Mouse (Mus musculus): ENCODE measurements around the gene Vwa2. TPM values are rescaled to one million over a fixed set of nuclear protein-coding genes. Genes with fewer than 3 reads are reported as not detected.

Vwa2 gene
- polyA plus RNA-seq, 1 experiment from 2014 or later = 8.9 TPM

DNA sequence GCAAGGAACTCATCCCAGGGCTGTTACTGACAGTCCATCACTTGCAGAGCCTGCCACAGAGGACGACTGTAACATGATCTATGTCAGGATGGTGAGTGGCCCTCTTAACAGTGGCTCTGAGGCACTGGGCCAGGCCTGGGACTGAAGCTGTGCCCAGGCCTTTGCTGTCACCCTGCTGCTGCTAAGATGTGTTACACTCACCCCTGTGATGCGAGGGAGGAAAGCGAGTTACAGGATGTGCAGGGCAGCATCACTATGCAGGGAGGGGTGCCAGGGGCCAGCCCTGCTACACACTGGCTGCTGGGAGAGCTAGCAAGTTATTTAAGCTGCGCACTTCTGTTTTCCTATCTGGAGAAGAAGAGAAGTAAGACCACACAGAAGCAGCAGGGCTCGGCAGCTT is 17.6 kb upstream of the Vwa2 start:
- ATAC-seq (ENCODE audit: low read depth) = peak; percentile 91

DNA sequence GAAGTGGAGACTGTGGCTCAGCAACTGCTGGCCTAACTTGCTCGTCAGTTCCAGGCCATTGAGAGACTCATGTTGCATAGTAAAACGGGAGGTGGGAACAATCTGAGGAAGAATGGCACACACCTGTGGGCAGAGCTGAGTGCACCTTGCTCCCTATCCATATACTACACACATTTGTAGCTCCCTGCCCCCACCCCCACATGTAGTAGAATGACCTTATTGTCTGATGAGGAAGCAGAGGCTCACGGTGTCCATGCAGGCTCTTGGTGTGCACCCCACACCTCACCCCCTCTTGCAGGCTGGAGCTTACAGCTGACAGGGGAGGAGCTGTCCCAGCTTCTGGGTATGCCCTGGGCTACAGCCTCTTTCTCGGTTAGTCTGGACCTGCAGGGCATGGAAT is 6.3 kb upstream of the Vwa2 start:
- no peaks in the 10 kb centered on the region for H3K4me1 ChIP-seq (replicated peaks; ENCODE audit: control insufficient read depth, insufficient read depth, low read length)
- no peaks in the 10 kb centered on the region for H3K9me3 ChIP-seq (ENCODE audit: control insufficient read depth, low read length)
- H3K9ac ChIP-seq (ENCODE audit: low read length) = no peak overlapping the region
- ATAC-seq (ENCODE audit: low read depth) = no peak
- WGBS = 59% methylated on average over 4 of the region's 4 CpGs
- H3K27me3 ChIP-seq (ENCODE audit: control insufficient read depth, insufficient read depth, low read depth, low read length) = peaks cover 8% of the 10 kb centered on the region; the same call in 1 of the 2 replicates
- H3K4me3 ChIP-seq (ENCODE audit: low read length) = no peak overlapping the region
- H3K4me2 ChIP-seq (ENCODE audit: low read depth, low read length) = no peak overlapping the region
- no peak overlapping the region for H3K27ac ChIP-seq (ENCODE audit: low read length)
- H3K36me3 ChIP-seq (ENCODE audit: control insufficient read depth, insufficient read depth, low read length) = no peaks in the 10 kb centered on the region

More for the DNA sequence above, 17.6 kb upstream of the Vwa2 start:
- no peak overlapping the region for H3K4me3 ChIP-seq (ENCODE audit: low read length)
- H3K27me3 ChIP-seq (ENCODE audit: control insufficient read depth, insufficient read depth, low read depth, low read length) = no peaks in the 10 kb centered on the region
- no peak overlapping the region for H3K4me2 ChIP-seq (ENCODE audit: low read depth, low read length)
- no peaks in the 10 kb centered on the region for H3K9me3 ChIP-seq (ENCODE audit: control insufficient read depth, low read length)
- no peaks in the 10 kb centered on the region for H3K36me3 ChIP-seq (ENCODE audit: control insufficient read depth, insufficient read depth, low read length)
- no peak overlapping the region for H3K9ac ChIP-seq (ENCODE audit: low read length)
- WGBS = 19% methylated on average over 5 of the region's 5 CpGs
- no peak overlapping the region for H3K27ac ChIP-seq (ENCODE audit: low read length)
- peaks cover 7% of the 10 kb centered on the region; the same call in 1 of the 2 replicates for H3K4me1 ChIP-seq (replicated peaks; ENCODE audit: control insufficient read depth, insufficient read depth, low read length)

DNA sequence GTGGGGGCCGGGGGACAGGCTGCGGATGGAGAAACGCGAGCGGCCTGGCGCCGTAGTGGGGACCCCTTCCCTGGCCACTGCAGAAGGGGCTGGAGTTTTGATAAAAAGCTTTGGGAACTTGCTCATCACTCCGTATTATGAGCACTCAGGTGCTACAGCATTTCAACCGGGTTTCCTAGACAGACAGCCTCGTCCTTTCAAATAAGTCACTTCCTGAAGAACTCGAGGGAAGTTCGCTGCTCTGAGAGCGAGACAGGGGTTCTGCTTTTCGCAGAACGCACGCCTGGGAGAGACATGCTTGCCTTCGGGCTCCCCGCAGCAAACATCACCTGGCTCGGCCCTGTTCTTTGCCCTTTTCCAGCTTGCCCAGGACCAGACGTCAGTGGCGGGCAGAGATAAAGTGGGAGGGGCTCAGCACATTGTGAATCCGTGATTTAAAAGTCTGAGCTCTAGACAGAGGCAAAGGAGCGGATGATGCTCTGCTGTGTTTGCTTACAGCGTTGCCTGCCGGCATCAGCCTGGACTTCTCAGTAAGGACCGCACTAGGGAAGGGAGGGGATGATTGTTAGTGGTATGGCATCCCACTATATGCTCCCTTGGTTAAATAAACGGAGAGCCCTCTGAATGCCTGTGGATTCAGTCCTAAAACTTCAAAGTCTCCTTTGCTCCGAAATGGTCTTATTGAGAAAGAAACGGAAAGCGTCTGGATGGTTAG is 709 bp downstream of the Vwa2 start:
- no peak overlapping the region for H3K27ac ChIP-seq (ENCODE audit: low read length)

DNA sequence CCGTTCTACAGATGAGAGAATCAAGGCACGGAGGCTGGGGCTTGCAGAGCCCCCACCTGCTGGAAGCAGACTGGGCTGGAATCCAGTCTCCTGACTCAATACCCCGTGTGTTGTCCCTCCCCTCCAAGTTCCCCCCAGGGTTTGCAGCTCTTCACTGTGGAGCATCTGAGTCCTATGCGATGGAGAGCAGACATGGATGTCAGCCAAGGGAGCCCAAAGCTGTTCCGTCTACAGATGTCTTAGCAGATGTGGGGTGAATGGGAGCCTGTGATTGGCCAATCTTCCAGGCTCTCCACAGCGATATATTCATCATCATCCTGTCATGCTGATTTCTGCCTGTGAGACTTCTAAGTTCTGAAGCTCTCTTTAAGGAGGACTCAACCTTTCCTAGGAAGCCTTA is 3.3 kb downstream of the Vwa2 start:
- no peak overlapping the region for H3K9ac ChIP-seq (ENCODE audit: low read length)
- H3K4me2 ChIP-seq (ENCODE audit: low read depth, low read length) = no peak overlapping the region
- 41% methylated on average over 6 of the region's 6 CpGs for WGBS
- no peaks in the 10 kb centered on the region for H3K9me3 ChIP-seq (ENCODE audit: control insufficient read depth, low read length)
- H3K27me3 ChIP-seq (ENCODE audit: control insufficient read depth, insufficient read depth, low read depth, low read length) = peaks cover 41% of the 10 kb centered on the region
- peaks cover 17% of the 10 kb centered on the region for H3K4me1 ChIP-seq (replicated peaks; ENCODE audit: control insufficient read depth, insufficient read depth, low read length)
- H3K4me3 ChIP-seq (ENCODE audit: low read length) = no peak overlapping the region
- H3K36me3 ChIP-seq (ENCODE audit: control insufficient read depth, insufficient read depth, low read length) = no peaks in the 10 kb centered on the region
- no peak overlapping the region for H3K27ac ChIP-seq (ENCODE audit: low read length)
- peak; percentile 53; the same call in 1 of the 2 replicates for ATAC-seq (ENCODE audit: low read depth)

More for the DNA sequence above, 709 bp downstream of the Vwa2 start:
- H3K9me3 ChIP-seq (ENCODE audit: control insufficient read depth, low read length) = no peaks in the 10 kb centered on the region
- ATAC-seq (ENCODE audit: low read depth) = no peak
- H3K27me3 ChIP-seq (ENCODE audit: control insufficient read depth, insufficient read depth, low read depth, low read length) = peaks cover 46% of the 10 kb centered on the region
- H3K4me1 ChIP-seq (replicated peaks; ENCODE audit: control insufficient read depth, insufficient read depth, low read length) = peaks cover 17% of the 10 kb centered on the region
- H3K4me2 ChIP-seq (ENCODE audit: low read depth, low read length) = peak overlapping the region; percentile 92
- no peaks in the 10 kb centered on the region for H3K36me3 ChIP-seq (ENCODE audit: control insufficient read depth, insufficient read depth, low read length)
- H3K4me3 ChIP-seq (ENCODE audit: low read length) = peak overlapping the region; percentile 55
- peak overlapping the region; percentile 66 for H3K9ac ChIP-seq (ENCODE audit: low read length)
- 7% methylated on average over 30 of the region's 30 CpGs for WGBS

DNA sequence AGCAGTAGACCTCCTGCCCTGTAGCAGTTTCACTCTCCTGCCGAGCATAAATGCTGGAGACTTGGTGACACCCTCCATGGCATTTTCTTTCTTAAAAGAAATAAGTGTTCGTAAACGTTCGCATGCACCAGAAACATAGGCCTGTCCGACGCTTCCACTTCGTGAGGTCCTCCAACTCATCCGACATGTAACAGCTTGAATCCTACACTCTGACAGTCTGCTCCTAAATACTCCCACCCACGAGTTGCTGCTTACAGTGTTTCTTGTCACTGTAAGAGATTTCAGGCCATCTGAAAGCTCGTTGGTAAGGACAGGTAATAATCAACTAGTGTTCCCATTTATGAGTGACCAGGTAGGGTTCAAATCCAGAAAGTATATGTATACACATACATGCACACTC is 13.8 kb downstream of the Vwa2 start:
- H3K36me3 ChIP-seq (ENCODE audit: control insufficient read depth, insufficient read depth, low read length) = no peaks in the 10 kb centered on the region
- no peak overlapping the region for H3K9ac ChIP-seq (ENCODE audit: low read length)
- no peak overlapping the region for H3K4me2 ChIP-seq (ENCODE audit: low read depth, low read length)
- H3K9me3 ChIP-seq (ENCODE audit: control insufficient read depth, low read length) = no peaks in the 10 kb centered on the region
- no peak overlapping the region for H3K27ac ChIP-seq (ENCODE audit: low read length)
- peaks cover 10% of the 10 kb centered on the region for H3K4me1 ChIP-seq (replicated peaks; ENCODE audit: control insufficient read depth, insufficient read depth, low read length)
- WGBS = 68% methylated on average over 10 of the region's 10 CpGs
- no peak overlapping the region for H3K4me3 ChIP-seq (ENCODE audit: low read length)
- no peaks in the 10 kb centered on the region for H3K27me3 ChIP-seq (ENCODE audit: control insufficient read depth, insufficient read depth, low read depth, low read length)
- no peak for ATAC-seq (ENCODE audit: low read depth)

DNA sequence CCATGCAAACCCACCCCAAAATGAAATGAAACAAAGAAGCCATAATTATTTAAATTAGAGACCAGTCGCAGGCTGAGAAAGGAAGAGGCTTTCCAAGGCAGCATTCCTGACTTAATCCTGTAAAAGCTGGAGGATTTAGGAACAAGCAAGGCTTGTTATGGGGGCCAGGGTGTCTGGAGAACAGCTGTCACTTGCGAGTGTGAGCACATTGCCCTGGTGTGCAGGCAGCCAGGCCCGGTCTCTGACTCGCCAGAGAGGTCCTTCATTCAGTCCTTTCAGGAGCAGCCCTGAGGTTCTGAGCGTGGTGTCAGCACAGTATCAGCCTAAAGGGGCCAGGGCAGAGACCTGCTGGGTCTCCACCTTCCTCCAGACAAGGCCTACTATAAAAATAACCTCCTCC is 14.6 kb downstream of the Vwa2 start:
- WGBS = 69% methylated on average over 5 of the region's 5 CpGs
- Histone ChIP-seq H3K36me3 (ENCODE audit: control insufficient read depth, insufficient read depth, low read length) (no peaks in the 10 kb centered on the region), H3K27me3 (ENCODE audit: control insufficient read depth, insufficient read depth, low read depth, low read length) (no peaks in the 10 kb centered on the region), H3K9me3 (ENCODE audit: control insufficient read depth, low read length) (no peaks in the 10 kb centered on the region), H3K4me3 (ENCODE audit: low read length) (no peak overlapping the region), H3K4me2 (ENCODE audit: low read depth, low read length) (no peak overlapping the region), H3K4me1 (replicated peaks; ENCODE audit: control insufficient read depth, insufficient read depth, low read length) (peaks cover 10% of the 10 kb centered on the region), H3K27ac (ENCODE audit: low read length) (no peak overlapping the region), H3K9ac (ENCODE audit: low read length) (no peak overlapping the region)
- ATAC-seq (ENCODE audit: low read depth) = no peak

DNA sequence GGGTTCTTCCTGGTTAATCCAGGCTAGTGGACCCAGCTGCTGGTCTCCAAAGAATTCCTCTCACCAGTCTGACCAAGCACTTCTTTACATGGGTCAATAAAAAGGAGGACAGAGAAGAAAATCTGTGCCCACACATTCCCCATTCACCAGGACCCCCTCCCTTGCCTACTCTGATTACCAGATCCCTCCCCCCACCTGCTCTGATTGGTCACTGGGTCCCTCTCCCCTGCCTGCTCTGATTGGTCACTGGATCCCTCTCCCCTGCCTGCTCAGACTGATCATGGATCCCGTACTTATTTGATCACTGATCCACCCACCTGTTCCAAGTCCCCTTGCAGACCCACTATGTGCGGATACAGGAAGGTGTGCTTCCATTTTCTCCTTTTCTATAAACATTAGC is 17.4 kb downstream of the Vwa2 start:
- H3K4me2 ChIP-seq (ENCODE audit: low read depth, low read length) = no peak overlapping the region
- 0 out of 2 replicates have a peak overlapping the region, but pooled peaks have one; percentile 43 for H3K27ac ChIP-seq (ENCODE audit: low read length)
- peaks cover 12% of the 10 kb centered on the region for H3K4me1 ChIP-seq (replicated peaks; ENCODE audit: control insufficient read depth, insufficient read depth, low read length)
- H3K27me3 ChIP-seq (ENCODE audit: control insufficient read depth, insufficient read depth, low read depth, low read length) = no peaks in the 10 kb centered on the region
- 51% methylated on average over 2 of the region's 2 CpGs for WGBS
- no peaks in the 10 kb centered on the region for H3K9me3 ChIP-seq (ENCODE audit: control insufficient read depth, low read length)
- H3K36me3 ChIP-seq (ENCODE audit: control insufficient read depth, insufficient read depth, low read length) = no peaks in the 10 kb centered on the region
- no peak overlapping the region for H3K9ac ChIP-seq (ENCODE audit: low read length)
- peak; percentile 54 for ATAC-seq (ENCODE audit: low read depth)
- H3K4me3 ChIP-seq (ENCODE audit: low read length) = no peak overlapping the region

DNA sequence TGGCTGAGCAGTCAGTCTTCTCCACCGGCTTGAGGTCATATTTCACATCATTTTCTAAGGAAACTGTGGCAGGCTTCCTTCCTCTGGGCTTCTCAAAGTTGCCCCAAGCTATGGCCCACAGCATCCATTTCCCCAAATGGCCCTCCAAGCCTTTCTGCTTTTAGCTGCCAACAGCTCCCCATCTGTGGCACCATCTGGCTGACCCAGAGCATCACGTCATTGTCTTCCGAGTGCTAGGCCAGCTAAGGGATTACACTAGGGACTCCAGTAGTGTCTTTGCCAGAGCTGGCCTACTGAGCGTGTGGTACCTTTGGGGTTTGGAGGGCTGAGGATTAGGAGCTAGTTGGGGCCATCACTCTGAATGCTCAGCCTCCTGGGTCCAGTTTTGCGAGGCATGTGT is 18.5 kb downstream of the Vwa2 start:
- Histone ChIP-seq H3K4me3 (ENCODE audit: low read length) (no peak overlapping the region), H3K27ac (ENCODE audit: low read length) (no peak overlapping the region), H3K4me2 (ENCODE audit: low read depth, low read length) (no peak overlapping the region), H3K9me3 (ENCODE audit: control insufficient read depth, low read length) (no peaks in the 10 kb centered on the region), H3K36me3 (ENCODE audit: control insufficient read depth, insufficient read depth, low read length) (no peaks in the 10 kb centered on the region), H3K4me1 (replicated peaks; ENCODE audit: control insufficient read depth, insufficient read depth, low read length) (peaks cover 13% of the 10 kb centered on the region), H3K9ac (ENCODE audit: low read length) (no peak overlapping the region), H3K27me3 (ENCODE audit: control insufficient read depth, insufficient read depth, low read depth, low read length) (no peaks in the 10 kb centered on the region)
- 83% methylated on average over 5 of the region's 5 CpGs for WGBS
- ATAC-seq (ENCODE audit: low read depth) = no peak

DNA sequence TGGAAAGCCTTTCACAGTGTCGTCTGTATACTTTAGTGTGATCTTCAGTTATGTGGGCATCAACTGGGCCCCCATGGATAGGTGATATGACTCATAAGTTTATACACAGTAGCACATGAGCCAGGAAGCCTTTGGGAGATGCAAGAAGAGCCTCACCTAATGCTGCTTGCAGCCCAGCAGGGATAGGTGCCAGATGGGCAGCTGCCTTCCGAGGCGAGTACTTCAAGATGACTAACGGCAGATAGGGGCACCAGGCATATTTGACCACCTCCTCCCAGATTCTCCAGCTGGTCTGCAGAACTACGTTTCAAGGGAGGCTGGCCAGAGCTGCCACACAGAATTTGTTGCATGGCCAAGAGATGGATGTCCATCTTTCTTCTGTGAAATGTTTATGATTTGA is 19.3 kb downstream of the Vwa2 start:
- H3K36me3 ChIP-seq (ENCODE audit: control insufficient read depth, insufficient read depth, low read length) = no peaks in the 10 kb centered on the region
- 58% methylated on average over 5 of the region's 5 CpGs for WGBS
- H3K27ac ChIP-seq (ENCODE audit: low read length) = no peak overlapping the region
- H3K4me1 ChIP-seq (replicated peaks; ENCODE audit: control insufficient read depth, insufficient read depth, low read length) = peaks cover 13% of the 10 kb centered on the region
- H3K4me3 ChIP-seq (ENCODE audit: low read length) = no peak overlapping the region
- no peak overlapping the region for H3K9ac ChIP-seq (ENCODE audit: low read length)
- no peak overlapping the region for H3K4me2 ChIP-seq (ENCODE audit: low read depth, low read length)
- no peaks in the 10 kb centered on the region for H3K27me3 ChIP-seq (ENCODE audit: control insufficient read depth, insufficient read depth, low read depth, low read length)
- no peaks in the 10 kb centered on the region for H3K9me3 ChIP-seq (ENCODE audit: control insufficient read depth, low read length)
- no peak for ATAC-seq (ENCODE audit: low read depth)
